Mouse (Mus musculus) adrenal gland, adult 18-20 months (tissue): ENCODE measurements around the gene Limch1. TPM values are rescaled to one million over a fixed set of nuclear protein-coding genes. Genes with fewer than 3 reads are reported as not detected.

Experiments used
- DNase-seq, 2 experiments: peaks; one replicate each; pipeline ENCODE4 v3.0.0; 2021 to 2022; ENCODE audit warnings: low spot score in 2 of 2
- long read RNA-seq, 2 experiments: library from polyadenylated mRNA; stranded (forward); transcript quantifications; one replicate each; pipeline ENCODE4 v2.0.0; 2021
- total RNA-seq, 2 experiments: library from RNA; stranded (reverse); gene quantifications; 1 replicate in 1 of 2; 2 replicates in 1 of 2; pipeline ENCODE4 v1.2.3; 2021

Limch1 gene
- 10 to 100 TPM; 53.2 to 69.4 TPM for total RNA-seq
- long read RNA-seq, experiment 1, full-length matches to known transcripts, result 3 of 6 reads
- long read RNA-seq, experiment 1, partial matches to known transcripts, result 2 of 6 reads
- long read RNA-seq, experiment 1, other reads (novel, unspliced or antisense), result 1 of 6 reads
- long read RNA-seq, experiment 2, partial matches to known transcripts, result 6 of 11 reads
- long read RNA-seq, experiment 2, other reads (novel, unspliced or antisense), result 4 of 11 reads

DNA sequence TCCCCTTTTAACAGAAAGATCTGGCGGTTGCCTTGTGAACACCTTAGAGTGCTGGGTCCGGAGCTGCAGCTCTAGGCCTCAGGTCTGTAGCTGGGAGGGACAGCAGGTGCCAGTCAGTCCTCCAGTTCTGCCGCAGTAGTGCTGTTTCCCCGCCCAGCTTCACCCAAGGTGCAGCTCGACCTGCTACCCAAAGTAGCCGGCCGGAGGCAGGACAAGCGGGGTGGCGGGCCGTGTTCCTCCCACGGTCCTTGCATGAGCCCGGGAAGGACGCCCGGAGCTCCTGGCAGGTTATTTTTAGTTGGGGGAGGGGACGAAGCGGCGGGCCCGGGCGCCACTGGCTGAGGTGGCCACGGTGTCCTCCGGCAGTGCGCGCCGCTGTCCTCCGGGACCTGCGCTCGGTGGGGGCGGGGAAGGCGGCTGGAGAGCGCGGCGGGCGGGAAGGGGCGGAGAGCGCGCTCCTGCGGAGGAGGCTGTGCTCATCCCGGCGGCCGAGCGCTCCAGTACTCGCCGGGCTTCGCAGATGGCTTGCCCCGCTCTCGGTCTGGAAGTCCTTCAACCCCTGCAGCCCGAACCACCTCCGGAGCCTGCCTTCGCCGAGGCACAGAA lies at the start of gene Limch1:
TSS of gene Limch1 (plus strand) at position 438 of the 606 bp plus-strand sequence.
- peak; percentile 77 to 80 for DNase-seq

DNA sequence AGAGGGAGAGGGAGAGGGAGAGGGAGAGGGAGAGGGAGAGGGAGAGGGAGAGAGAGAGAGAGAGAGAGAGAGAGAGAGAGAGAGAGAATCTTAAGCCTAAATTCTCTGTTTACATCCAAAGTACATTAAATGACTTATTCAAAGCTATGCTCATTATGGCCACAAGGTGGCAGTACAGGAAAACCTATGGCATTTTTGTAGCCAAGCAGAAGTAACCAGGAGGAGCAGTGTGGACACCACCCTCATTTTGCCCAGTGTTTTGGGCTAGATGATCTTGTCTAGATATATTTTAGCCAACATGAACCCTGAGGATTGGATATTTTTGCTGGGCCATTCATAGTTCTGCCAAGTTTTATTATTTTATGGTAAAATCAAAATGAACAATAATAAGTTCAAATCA lies 48.5 kb upstream of the Limch1 start:
- peak; percentile 39 to 55 for DNase-seq

DNA sequence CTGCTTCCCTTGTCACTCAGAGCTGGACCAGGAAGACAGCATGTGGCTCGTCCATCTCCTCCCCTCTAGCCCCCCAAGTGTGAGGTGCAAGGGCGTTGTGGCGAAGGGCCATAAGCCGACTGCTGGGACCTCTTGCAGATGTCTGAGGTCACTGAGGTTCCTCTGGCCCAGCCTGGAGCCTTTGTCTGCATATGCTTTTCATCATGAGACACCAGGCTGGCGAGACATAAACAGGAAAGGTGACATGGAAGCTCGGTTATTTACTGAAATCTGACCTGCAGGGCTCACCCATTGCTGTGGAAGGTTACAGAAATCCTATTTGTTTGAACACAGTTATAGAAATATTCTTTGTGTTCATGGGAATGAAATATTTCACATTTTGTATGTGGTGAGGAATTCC lies 45.7 kb upstream of the Limch1 start:
- DNase-seq, result no peak

DNA sequence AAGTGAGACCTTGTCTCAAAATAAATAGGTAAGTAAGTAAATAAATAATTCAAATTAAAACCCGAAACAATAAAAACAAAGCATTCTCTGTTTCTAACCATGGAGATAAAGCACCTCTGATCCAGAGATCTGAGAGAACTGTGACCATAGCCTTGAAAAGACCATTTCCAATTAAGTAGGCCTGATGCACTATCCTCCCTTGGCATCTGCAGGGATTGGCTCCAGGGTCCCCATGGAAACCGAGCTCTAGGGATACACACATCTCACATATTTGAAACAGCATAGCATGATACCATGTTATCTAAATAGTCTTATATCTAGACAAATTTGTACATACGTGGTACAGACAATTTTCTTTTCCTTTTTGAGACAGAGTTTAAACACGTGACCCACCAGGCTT lies 43.7 kb upstream of the Limch1 start:
- no peak for DNase-seq

GRCm38 (mm10) chr5:66703317-66704004 lies 42.2 kb upstream of the Limch1 start:
- DNase-seq, result no peak

DNA sequence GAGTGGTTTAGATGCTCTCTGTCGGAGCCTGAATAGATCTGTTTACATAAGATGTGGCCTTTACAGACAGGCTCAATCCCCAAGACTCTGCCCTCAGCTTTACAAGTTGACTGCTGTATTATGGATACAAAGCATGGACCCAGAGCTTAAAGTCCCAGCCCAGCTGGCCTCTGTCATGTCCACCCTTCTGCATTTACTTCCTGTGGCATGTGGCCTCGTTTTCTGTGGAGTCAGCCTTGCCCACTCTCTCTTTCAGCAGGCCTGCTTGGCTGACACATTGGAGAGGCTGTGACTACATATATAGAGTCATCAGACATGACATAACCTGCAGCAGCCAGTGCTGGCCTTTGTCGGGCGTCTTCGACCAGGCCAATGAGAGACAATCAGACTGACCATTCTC lies 37.8 kb upstream of the Limch1 start:
- no peak for DNase-seq

- DNase-seq, result no peak
These were observed 35.1 kb upstream of the Limch1 start for GRCm38 (mm10) chr5:66710445-66711019.

DNA sequence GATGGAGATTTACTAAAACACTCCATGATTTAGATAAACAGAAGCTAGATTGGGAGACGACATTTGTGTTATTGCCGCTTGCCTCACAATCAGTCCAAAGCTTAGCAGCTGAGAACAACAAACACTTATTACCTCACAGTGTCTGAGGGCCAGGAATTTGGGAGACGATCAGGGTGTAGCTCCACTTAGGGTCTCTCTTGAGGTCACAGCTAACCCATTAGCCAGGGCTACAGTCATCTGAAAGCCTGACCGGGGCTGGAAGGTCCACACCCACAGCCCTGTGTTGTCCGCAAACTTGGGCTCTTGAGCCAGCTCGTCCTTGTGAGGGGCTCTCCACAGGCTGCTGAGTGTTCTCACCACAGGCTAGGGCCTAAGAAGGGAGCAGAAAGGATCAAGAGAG lies 32.8 kb upstream of the Limch1 start:
- no peak for DNase-seq

- DNase-seq, result no peak
These were observed 30.1 kb upstream of the Limch1 start for GRCm38 (mm10) chr5:66715498-66715931.

DNA sequence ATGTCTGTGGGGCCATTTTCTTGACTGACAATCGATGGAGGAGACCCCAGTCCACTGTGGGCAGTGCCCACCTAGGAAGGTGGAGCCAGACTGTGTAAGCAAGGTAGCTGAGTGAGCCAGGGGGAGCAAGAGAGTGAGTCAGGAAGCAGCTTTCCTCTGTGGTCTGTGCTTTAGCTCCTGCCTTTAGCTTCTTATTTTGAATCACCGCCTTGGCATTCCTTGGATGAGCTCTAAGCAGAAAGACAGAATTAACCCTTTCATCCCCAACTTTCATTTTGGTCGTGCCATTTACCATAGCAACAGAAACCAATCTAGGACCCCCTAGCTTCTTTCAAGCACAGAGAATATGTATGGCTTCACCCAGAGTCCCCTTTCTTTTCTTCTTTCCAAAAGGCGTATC lies 27.7 kb upstream of the Limch1 start:
- no peak for DNase-seq

- DNase-seq, result no peak
These were observed 27.2 kb upstream of the Limch1 start for GRCm38 (mm10) chr5:66718413-66718812.

DNA sequence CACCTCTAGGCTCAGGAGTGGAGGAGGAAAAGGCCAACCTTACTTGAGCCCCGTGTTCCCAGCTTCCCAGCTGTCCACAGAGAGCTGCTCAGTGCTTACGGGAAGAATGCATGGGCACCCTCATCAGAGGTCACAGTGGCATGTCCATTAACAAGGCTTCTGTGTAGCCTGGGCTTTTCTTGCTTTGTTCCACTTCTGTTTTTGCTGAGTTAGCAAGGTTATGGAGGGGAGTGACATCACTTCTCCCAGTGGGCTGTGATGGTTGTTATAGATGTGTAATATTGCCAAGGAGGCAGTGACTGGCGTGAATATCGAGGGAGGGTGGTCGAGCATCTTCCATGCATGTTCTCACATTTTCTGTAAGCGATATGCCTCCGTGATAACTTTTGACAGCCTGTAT lies 26.7 kb upstream of the Limch1 start:
- DNase-seq, result no peak

- no peak for DNase-seq
These were observed 24.7 kb upstream of the Limch1 start for GRCm38 (mm10) chr5:66720921-66721320.

- DNase-seq, result no peak
These were observed 23.0 kb upstream of the Limch1 start for GRCm38 (mm10) chr5:66722586-66722985.

DNA sequence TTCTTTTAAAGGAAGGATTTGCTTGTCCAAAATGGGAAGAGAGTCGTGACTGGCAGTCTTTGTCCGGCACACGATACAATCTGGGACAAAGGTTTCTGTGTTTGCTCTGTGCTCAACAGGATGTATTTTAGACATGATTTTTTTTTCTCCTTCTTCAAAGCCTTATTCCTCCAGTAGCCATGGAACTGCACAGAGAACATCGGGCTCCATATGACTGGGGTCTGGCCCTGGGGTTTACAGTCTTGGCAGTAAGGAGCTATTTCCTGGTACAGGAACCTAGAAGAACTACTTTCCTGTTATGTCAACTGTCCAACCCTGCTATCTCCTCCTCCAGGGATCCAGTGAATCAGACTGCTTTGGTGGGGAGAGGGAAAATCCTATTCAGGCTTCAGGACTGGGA lies 22.6 kb upstream of the Limch1 start:
- no peak for DNase-seq

DNA sequence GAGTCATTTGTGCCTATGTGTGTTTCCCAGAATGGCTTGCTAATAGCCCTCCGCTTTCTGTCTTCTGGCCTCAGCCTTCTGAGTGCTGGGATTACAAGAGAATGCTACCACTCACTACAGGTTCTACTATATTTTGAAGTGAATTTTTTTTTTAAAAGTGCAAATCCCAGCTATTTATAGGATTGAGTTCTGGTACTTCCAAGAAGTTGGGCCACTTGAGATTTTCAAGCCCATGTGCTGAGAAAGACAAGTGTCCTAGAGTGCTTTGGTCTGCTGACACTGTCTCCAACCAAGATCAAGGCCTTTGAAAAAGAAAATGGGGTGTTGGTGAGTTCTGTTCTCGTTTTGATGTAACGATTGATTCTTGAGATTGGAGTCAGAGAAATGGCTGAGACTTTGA lies 22.0 kb upstream of the Limch1 start:
- no peak for DNase-seq

DNA sequence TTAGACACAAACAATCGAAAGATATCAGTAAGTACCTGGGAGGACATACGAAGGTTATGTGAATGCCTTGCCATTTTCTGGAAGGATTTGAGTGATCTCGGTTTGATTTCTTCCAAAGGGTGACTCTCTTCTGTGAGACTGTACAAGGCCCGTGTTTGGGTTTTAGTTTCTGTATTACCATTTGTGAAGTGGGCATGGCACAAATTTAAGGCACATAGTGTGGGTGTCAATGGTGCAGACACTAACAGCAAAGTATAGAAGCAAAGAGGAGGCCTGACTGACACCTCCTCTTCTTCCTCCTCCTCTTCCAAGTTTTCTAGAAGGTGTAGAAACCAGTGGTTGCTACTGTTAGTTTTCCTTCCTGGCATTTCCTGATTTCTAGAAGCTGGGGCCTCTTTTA lies 16.3 kb upstream of the Limch1 start:
- DNase-seq, result no peak

GRCm38 (mm10) chr5:66730621-66731301 lies 14.9 kb upstream of the Limch1 start:
- no peak for DNase-seq

- DNase-seq, result no peak
These were observed 14.3 kb upstream of the Limch1 start for GRCm38 (mm10) chr5:66731302-66731697.

DNA sequence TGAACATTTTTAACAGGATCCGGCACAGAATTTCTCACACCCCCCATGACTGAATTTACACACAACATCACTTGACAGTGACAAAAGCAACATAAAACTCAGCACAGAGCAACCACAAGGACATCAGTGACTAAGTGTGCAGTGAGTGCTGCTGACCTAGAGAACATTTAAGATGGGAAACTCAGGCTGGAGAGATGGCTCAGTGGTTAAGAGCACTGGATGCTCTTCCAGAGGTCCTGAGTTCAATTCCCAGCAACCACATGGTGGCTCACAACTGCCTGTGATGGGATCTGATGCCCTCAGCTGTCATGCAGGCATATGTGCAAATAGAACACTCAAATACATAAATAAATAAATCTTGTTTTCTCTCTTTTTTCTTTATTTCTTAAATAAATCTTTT lies 12.1 kb upstream of the Limch1 start:
- DNase-seq, result peak in 1 of 2 experiments; percentile 65

GRCm38 (mm10) chr5:66739376-66739775 lies 6.3 kb upstream of the Limch1 start:
- no peak for DNase-seq
